Mouse (Mus musculus): ENCODE measurements at regions not wholly inside any gene's neighbourhood (a gene's known extent, or its start where the extent isn't known, plus 50 kb on each side); places are given as distances from the start of the nearest gene placed in this dataset.
A peak's percentile ranks its signal among the peaks of the same experiment; 100 is the strongest.

DNA sequence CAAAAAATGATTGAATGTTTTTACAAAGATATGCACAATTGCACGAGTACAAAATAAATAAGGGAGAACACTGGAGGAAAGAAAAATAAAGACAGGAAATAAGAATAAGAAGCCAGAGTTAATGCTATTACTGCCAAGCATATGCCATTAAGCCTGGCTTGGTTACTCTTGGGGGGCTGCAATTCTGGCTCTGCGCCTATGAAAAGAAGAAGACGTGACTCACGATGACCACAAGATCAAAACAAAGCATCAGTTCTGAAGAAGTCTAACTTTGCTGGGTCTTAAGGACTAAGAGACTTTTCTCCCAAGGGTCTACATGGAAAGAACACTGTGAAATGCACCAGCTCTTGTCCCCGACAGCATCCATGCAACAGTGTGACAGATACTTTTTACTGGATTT lies 454.8 kb upstream of the Mpdz start:
- DNase-seq (ENCODE audit: low spot score in 2 of 2), result no peak

DNA sequence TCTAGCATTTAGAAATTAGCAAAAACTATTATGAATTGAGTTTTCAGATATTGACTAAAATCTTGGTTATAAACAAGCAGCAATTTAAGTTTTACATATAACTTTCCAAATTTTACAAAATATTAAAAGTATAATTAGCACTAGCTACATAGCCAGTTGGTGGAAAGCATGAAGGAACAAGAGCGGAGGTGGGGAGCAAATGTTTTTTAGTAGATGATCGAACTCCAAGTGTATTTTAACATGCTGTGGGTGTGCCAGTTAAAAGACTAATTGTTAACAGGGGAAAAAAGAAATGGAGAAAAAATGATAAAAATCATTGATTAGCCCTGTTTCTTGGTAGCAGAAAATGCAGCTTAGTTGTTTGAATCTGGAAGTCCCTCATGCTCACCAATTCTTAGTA lies 426.3 kb upstream of the Mpdz start:
- no peak for DNase-seq (ENCODE audit: low spot score in 2 of 2)

DNA sequence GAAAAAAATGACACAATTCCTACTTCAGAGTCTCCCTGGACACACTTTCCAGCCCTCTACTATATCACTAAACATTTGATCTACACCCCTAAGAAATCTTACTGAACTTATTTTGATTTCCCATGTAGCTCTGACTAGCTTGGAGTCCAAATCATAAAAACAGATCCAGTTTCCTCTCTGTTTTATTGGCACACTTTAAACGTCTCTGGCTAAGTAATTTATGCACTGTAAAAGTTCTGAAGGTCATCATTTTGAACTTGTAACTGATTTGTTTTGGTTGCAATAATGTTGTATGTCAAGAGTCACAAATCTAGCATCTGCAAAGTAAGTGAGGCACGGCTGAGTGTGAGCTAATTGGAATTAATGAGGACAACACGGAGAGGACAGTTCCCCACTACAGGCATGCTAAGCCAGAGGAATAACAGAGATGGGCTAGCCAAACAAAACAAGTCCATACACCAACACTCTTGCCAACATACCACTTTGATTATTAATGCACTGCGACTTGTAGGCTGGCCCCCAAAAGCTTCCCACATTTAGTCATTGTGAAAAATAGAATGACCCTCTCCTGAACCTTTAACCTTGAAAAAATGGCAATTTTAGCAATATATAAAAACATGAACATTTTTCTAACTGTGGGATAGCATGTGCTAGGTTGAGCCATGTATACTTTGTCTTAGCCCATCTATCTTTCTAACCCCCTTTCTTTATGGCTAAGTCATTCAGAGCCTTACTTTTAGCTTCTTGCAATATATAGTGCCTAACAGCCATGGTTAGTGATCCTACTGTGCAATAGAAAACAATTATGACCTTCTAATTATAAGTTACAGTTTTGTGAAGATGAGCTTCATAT lies 399.3 kb upstream of the Mpdz start:
- no peak for DNase-seq (ENCODE audit: low spot score in 2 of 2)

DNA sequence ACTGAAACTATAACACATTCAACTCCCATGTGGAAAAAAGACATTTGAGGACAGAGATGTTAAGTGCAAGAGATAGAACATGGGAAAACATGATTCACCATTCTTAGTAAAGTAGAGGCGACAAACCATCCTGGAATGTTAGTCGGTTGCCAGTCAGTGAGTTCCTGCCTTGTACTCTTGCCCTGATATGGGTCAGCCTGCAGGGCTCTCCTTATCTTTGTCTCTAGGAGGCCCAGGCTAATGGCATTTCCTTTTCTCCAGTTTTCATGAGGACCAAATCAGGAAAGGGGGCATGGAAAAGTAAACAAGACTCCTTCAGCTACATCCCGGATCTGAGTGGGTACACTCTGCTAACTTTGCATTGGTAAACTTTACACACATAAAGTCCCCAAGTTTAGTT lies 387.4 kb upstream of the Mpdz start:
- DNase-seq (ENCODE audit: low spot score in 2 of 2), result no peak

DNA sequence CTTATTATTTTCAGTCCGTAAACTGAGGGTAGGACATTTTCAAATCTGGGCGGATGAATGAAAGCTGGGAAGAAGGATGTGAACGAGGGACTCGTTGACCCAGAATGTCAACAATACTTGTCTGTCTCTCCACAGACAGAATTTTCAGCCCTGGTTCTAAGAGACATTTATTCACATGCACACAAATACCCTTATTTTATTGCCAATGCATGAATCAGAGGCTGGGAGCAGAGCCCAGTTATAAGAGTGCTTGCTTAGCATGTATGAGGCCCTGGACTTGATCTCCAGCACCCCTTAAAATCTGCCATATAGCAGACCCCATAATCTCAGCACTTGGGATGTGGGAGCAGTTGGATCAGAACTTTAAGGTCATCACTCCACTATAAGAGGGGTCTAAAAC lies 384.8 kb upstream of the Mpdz start:
- DNase-seq (ENCODE audit: low spot score in 2 of 2), result peak in 1 of 2 experiments; percentile 25

DNA sequence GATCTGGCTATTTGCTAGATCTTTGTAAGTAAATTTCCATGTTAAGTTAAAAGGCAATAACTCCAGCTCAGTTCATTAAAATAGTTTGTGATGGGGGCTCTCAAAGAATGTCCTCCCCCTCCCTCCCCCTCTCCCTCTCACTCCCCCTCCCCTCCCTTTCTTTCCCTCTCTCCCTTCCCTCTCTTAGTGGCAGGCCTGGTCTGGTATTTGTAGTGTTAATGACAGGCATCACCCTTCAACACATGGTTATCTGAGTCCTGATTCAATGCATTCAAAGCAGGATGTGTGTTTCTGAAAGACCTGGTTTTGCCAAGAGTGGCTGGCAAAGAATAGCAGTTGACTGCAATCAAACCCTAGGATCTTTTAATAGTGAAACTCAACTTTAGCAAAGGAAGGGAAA lies 383.4 kb upstream of the Mpdz start:
- no peak for DNase-seq (ENCODE audit: low spot score in 2 of 2)

DNA sequence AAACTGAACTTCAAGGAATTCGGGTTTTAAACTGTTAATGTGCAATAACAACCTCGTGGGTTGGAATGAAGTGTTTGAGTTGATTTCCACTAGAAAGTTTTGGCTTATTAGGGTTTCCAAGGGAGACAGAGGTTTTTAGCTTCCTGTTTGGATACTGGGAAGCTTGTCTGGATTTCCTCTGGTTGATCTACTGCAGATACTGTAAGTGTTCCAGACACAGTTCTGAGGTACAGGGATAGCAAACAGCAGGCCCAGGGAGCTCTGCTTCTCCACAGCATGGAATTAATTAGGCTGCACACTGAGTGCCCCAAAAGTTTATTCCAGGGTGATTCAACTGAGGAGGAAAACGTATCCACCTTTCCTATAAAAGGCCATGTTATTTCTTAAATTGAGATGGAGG lies 381.0 kb upstream of the Mpdz start:
- no peak for DNase-seq (ENCODE audit: low spot score in 2 of 2)

DNA sequence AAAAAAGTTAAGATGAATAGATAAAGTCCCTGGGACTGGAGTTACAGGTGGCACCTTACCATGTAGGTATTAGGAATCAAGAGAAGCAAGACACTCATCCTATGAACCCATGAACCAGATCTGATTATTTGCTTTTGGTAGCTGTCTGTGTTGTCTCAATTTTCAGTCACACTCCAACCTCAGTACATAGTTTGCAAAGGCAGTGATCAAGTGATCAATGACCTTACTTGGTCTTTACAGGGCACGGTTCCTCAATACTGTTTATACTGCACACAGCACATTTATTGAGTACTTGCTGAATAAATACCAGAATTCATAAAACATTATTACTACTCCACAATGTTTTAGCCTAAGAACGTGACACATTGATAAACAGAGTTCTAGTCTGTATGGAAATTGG lies 346.7 kb upstream of the Mpdz start:
- DNase-seq (ENCODE audit: low spot score in 2 of 2), result no peak

DNA sequence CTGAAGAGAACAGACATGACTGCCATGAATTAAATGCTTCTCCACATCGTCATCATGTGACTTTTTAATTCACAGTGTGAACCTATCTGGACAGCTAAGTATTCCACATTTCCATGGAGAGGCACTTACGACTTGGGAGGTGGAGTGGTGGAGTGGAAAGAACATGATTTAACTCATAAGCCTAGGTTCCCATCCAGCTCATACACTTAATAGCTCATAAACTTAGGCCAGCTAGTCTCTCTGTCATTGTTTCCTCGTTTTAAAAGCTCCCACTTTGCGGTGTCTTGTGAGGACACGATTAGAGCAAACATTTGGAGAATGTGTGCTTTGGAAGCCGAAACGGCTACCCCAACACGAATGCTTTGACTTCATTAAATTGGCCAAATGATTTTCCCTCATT lies 346.0 kb upstream of the Mpdz start:
- no peak for DNase-seq (ENCODE audit: low spot score in 2 of 2)

DNA sequence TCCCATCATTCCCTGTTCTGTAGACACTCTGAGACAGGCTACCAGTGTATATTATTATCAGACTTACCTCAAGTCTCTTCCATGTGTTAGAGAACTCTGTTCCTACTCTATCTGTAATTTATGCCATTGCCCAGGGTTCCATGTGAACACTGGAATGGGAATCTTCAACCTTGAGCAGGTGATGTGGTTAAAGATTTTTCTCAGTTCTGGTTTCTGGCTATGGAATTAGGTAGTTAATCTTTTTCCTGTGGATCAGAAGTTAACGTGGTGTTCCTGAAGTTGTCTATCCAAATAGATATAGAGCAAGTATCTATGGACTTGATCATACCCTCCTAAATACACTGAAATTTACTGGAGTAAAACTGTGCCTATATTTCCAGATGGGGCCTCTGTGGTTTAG lies 339.4 kb upstream of the Mpdz start:
- no peak for DNase-seq (ENCODE audit: low spot score in 2 of 2)

DNA sequence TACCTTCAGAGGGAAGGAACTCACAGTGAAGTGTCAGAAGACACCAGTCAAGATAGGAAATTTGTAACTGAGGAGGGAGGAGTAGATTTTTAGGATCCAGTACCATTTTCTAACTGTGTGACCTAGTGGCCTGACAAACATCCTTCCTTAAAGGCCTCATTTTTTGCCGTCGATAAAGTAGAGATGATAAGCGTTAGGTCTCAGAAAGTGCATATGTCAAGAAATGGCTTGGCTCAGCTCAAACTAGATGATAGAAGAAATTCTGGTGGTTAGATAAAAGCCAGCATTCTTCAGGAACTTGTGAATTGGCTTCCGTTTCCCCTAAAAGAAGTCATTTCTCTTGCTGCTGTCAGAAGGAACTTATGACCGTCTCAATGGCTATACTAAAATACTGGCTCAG lies 324.1 kb upstream of the Mpdz start:
- DNase-seq (ENCODE audit: low spot score in 2 of 2), result no peak

DNA sequence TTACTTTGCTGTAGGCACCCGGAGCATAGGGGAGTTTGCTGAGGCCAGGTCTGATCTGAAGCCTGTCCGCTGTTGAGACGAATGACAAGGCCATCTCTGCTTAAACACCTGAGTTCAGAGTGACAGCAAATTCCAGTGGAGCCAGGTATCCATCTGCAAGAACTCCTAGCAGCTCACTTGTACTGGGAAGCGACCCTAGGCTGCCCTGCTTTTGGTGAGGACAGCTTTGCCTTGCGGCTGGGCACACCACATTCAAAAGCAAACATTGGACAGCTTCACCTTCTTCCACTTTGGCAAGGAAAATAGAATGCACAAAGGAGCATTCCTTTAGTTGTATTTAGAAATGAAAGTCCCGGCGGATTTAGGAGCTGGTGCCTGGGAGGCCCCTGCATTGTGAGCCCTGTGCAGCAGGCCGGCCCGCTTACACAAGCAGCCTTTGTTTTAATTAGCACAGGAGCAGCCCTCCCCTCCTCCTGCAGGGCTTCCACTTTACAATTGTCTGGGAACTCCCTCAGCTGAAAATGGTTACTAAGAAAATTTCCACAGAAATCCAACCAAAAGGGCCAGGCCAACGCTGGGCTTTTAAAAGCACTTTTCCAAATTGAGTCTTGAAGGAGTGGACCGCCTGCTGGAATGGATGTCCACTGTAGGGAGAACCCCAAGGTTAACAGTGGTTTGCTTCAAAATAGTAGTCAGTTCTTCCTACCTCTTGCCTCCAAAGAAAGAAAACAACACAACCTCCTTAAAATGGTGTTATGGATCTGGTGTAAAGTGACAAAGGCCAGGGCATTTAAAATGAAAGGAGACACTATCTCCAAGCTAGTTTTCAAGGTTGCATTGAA lies 321.6 kb upstream of the Mpdz start:
- peak; percentile 51 to 72 for DNase-seq (ENCODE audit: low spot score in 2 of 2)

DNA sequence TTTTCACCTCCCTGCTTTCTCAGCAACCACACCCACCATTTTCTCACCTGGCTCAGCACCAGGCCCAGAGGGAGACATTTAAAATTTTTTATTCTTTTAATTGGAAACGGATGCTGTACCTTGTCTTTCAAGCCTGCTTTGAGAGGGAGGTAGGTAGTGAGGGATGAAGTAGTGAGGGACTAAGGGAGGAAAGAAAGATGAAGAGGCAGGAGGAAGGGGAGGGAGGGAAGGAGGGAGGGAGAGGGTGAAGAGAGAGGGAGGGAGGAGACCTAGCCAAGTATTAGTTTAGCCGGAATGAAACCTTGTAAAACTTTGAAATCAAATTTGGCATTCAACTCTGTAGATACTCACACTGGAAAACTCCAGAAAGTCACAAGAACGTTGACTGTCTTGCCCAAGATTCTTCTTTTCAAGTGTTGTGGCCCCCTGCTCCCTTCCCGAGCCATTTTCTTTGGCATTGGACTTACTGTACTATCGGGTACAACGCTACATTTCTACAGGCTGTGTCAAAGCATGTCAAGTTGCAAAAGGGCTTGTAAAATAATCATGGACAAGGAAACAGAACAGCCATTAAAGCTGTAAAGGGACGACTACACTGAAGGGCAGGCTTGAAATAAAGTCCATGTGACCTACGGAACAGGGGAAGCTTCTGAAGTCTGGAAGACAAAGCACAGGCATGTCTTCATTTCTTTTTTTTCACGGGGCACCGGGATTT lies 320.9 kb upstream of the Mpdz start:
- no peak for DNase-seq (ENCODE audit: low spot score in 2 of 2)

DNA sequence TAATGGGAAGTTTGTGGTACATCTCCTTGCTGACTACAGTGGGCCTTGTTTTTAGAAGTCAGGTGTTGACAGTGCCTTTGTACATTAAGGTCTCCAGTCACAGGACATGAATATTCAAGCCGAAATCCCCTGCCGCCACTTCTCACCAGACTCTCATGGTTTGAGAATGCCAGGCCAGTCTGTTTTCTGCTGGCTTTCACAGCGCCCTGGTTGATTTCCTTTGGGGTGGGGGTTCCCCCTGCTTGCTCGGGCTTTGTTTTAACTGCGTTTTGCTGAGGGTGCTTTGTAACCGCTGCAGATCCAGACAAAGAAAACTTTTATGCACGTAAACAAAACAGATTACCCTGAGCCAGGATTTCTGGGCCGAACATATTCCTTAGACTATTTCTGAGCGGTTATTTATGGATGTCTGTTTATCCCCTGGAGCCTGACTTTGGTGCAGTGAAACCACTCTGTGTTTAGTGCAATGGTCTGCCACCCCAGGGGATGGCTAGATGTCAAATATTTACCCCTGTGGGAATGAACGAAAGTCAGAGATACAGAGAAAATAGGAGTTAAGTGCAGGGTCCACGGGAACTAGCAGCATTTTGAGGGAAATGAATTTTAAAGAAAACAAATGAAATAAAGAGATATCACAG lies 320.1 kb upstream of the Mpdz start:
- DNase-seq (ENCODE audit: low spot score in 2 of 2), result peak; percentile 30 to 33

DNA sequence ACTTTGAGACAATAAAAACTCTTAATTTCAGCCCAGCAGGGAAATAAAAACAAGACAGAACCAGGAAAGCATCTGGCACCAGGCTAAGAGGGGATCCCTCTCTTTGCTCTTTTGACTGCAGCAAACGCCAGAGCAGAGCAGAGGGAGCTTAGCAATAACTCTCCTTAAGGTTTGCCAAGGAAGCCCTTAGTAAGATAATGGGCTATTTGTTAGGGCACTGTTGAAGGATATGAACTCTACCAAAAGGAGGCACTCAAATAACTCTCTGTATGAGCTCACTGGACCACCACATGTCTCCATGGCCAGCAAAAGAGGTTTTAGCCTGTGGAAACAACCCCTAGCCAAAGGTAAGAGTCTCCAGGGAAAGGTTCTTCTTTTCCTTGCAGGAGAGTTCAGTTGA lies 315.3 kb upstream of the Mpdz start:
- DNase-seq (ENCODE audit: low spot score in 2 of 2), result peak in 1 of 2 experiments; percentile 25

DNA sequence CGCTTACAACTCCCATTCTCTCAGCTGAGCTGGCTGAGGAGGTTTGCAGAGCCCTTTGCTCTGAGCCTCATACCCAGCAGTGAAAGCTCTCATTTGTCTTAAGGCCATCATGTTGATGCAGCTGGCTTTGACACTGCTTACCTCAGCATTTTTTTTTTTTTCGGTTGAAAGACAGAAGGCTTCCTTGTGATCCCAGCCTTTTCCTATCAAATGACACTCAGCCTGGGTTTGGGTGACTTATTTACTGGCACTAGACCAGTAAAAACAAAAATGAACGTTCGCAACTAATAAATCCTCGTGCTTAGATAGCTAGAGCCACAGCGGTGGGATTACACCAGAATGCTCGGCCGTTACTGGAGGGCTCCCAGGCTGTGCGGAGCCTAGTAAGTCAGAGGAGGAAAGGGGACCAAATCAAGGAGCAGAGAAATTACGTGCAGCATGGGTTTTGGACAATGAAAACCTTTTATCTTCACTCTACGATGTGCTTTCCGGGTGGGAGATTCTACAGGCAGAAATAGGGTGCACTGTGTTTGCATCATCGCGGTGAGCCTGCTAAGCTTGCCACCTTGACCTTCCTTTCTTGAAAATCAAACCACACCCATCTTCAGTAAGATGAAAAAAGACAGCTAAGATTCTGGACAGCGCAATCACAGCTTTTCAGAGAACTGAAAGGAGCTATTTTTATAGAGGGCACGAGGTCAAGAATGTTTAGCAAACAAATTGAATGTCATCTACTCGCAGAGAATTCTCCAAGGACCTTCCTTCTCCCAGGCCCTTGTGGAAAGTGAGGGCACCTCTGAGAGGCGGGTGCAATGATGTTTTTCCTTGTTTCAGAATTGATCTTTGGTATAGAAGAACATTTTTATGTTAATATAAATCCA lies 302.3 kb upstream of the Mpdz start:
- peak; percentile 25 to 39 for DNase-seq (ENCODE audit: low spot score in 2 of 2)

DNA sequence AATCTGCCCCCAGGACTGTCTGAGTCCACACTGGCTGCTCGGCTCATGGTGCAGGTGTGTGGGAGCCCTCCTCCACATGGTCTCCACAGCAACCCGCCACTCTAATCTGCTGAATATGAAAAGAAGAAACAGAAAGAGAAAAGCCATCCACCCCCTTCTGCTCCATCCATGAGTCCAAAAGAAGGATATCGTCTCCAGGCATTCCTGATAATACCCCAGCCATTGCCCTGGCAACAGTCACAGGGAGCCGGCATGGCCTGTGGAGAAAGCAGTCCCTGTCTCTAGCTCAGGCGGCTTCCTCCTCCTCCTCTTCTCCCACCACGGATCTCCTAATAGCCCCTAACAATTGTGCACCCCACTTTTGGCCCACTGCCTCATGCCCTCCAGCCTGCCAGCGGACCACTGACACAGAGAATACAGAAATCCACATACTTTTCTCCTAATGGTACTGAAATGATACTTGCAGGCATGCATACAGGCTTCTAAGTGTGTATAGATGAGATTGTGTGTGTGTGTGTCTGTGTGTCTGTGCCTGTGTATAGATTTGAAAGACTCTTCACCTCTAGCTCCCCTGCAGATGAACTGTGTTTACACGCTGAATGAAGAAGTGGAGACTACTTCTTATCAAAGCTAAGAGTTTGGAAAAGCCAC lies 301.5 kb upstream of the Mpdz start:
- peak; percentile 71 to 79 for DNase-seq (ENCODE audit: low spot score in 2 of 2)

DNA sequence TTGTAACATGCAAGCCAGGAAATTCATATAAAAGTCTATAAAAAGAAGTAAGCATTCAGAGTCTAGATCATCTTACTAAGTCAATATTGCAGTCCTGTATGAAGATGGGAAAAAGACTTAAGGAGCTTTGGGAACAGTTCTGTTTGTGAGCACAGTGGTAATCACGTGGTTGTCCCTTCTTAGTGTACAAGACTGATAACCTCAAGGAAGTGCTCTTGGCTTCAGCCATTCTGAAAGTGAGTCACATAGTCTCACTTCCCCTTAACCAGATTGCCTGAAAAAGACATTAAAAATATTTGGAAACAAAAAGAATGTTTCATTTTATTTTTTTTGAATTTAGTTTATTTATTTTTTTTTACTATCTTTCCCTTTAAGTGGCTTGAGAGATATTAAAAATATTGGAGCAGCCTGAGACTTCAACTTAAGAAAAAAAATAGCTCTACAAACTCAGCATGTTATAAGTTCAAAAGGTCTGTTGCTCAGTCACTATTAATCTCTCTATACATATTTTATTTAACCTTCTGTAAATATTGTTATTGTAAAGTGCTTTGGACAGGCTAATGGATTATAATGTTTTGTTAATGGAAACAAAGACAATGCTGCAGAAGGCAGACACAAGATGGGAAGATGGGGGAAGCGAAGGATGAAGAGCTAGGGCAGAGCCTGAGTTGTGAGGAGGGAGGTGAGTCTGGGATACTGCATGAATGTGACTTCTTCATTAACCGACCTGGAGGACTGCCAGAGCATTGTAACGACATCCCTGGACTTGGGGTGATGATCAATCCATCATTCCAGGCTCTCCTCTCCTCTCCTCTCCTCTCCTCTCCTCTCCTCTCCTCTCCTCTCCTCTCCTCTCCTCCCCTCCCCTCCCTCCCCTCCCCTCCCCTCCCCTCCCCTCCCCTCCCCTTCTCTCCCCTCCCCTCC lies 300.2 kb upstream of the Mpdz start:
- DNase-seq (ENCODE audit: low spot score in 2 of 2), result no peak

DNA sequence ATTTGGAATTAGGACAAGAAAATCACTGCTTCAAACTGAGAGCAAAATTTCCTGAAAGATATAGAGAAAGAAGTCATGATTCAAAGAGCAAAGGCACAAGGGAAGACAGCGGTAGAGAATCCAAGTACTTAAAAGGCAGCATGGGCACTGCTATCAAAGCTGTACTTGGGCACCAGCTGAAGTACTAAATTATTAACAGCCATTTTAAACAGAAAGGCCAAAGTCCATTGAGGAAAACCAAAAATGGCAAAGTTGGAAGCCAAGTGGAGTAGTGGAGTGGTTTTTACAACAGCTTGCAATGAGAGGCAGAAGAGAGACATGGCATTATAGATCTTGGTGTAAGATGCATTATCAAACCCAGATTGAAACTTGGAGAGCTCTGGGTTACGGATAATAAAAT lies 291.8 kb upstream of the Mpdz start:
- DNase-seq (ENCODE audit: low spot score in 2 of 2), result no peak

Data from right cerebral cortex, postnatal 10 days (tissue).